Mouse (Mus musculus) heart, embryonic 14.5 days (tissue): ENCODE measurements around the gene Pde7b. TPM values are rescaled to one million over a fixed set of nuclear protein-coding genes. Genes with fewer than 3 reads are reported as not detected.

ENCODE experiments used
- ATAC-seq: fragments of 200-750 bp; cut with Nextera tagmentation; 2 replicates; pipeline ENCODE4 v1.8.0; 2017; ENCODE audit warnings: low read depth, moderate TSS enrichment; ENCODE audit not compliant: insufficient number of reproducible peaks, insufficient read depth, low FRiP score
- H3K27ac ChIP-seq, 2 experiments: fragments of 200-500 bp in 1 of 2; fragments of 300-500 bp in 1 of 2; sonication (generic) in 1 of 2; replicated peaks in 1 of 2; 2 replicates each; pipeline ENCODE4 v1.5.1; 2012 to 2014; ENCODE audit warnings: low read depth in 2 of 2, low read length in 2 of 2, control low read depth in 1 of 2, mild to moderate bottlenecking in 1 of 2, mixed read lengths in 1 of 2; ENCODE audit not compliant: control insufficient read depth in 1 of 2, insufficient read depth in 1 of 2
- H3K27me3 ChIP-seq: fragments of 300-500 bp; sonication (generic); 2 replicates; pipeline ENCODE4 v1.6.1; 2014; ENCODE audit warnings: mild to moderate bottlenecking, low read length, control low read depth; ENCODE audit not compliant: control insufficient read depth, insufficient read depth
- H3K36me3 ChIP-seq: fragments of 300-500 bp; sonication (generic); 2 replicates; pipeline ENCODE4 v1.6.1; 2014; ENCODE audit warnings: mild to moderate bottlenecking, control low read depth, low read length, mixed read lengths; ENCODE audit not compliant: control insufficient read depth, insufficient read depth
- H3K4me1 ChIP-seq, 2 experiments: fragments of 200-500 bp in 1 of 2; fragments of 300-500 bp in 1 of 2; sonication (generic) in 1 of 2; 2 replicates each; pipeline ENCODE4 v1.6.1; 2012 to 2014; ENCODE audit warnings: low read length in 2 of 2, control low read depth in 1 of 2, mixed read lengths in 1 of 2; ENCODE audit not compliant: control insufficient read depth in 2 of 2, insufficient read depth in 2 of 2
- H3K4me2 ChIP-seq: fragments of 300-500 bp; sonication (generic); 2 replicates; pipeline ENCODE4 v1.6.1; 2014; ENCODE audit warnings: mild to moderate bottlenecking, low read length
- H3K4me3 ChIP-seq, 2 experiments: fragments of 200-500 bp in 1 of 2; fragments of 300-500 bp in 1 of 2; sonication (generic) in 1 of 2; 2 replicates each; pipeline ENCODE4 v1.5.1; 2012 to 2014; ENCODE audit warnings: low read length in 2 of 2, mild to moderate bottlenecking in 2 of 2, control low read depth in 1 of 2, low read depth in 1 of 2, moderate library complexity in 1 of 2; ENCODE audit not compliant: control insufficient read depth in 1 of 2, insufficient read depth in 1 of 2
- H3K9ac ChIP-seq: fragments of 300-500 bp; sonication (generic); 2 replicates; pipeline ENCODE4 v1.6.1; 2014; ENCODE audit warnings: mild to moderate bottlenecking, low read length
- H3K9me3 ChIP-seq: fragments of 300-500 bp; sonication (generic); 2 replicates; pipeline ENCODE4 v1.6.1; 2016; ENCODE audit warnings: low read length, control low read depth; ENCODE audit not compliant: control insufficient read depth
- WGBS: fragments of 180-500 bp; shearing (Covaris S2); extraction: QIAGEN DNeasy Blood & Tissue Kit; methylation state at CpG from one replicate; pipeline ENCODE4 v1.1.7; 2014; 5-methylcytosine and 5-hydroxymethylcytosine counted together
- polyA plus RNA-seq: library from polyadenylated mRNA; unstranded; fragments of >200 nt; fragmentation: Nextera tagmentation; extraction: Ambion mirVana; gene quantifications from 2 replicates; pipeline ENCODE4 v1.2.1, GENCODE M21; 2014

Pde7b gene
- polyA plus RNA-seq, 1 experiment from 2014 or later: 12.2 TPM

GRCm38 (mm10) chr10:20474831-20475230 lies 250.0 kb downstream of the Pde7b start:
- no peak overlapping the region for H3K9ac ChIP-seq
- ATAC-seq: no peak
- WGBS: 45% methylated on average over 7 of the region's 7 CpGs

GRCm38 (mm10) chr10:20474036-20474435 lies 250.8 kb downstream of the Pde7b start:
- Histone ChIP-seq H3K9me3 (no peaks in the 10 kb centered on the region), H3K4me2 (no peak overlapping the region), H3K4me3 (no peak overlapping the region), H3K4me1 (peaks cover 3 to 4% of the 10 kb centered on the region in 2 experiments; a peak in 3 of 4 replicates), H3K36me3 (no peaks in the 10 kb centered on the region), H3K27me3 (no peaks in the 10 kb centered on the region), H3K27ac (no peak overlapping the region), H3K9ac (no peak overlapping the region)
- no peak for ATAC-seq
- WGBS: 80% methylated on average over 9 of the region's 9 CpGs

More at GRCm38 (mm10) chr10:20474831-20475230, 250.0 kb downstream of the Pde7b start:
- Histone ChIP-seq H3K9me3 (no peaks in the 10 kb centered on the region), H3K36me3 (no peaks in the 10 kb centered on the region), H3K4me2 (no peak overlapping the region), H3K27me3 (no peaks in the 10 kb centered on the region), H3K4me1 (peaks cover 3 to 4% of the 10 kb centered on the region in 2 experiments; a peak in 3 of 4 replicates), H3K4me3 (no peak overlapping the region), H3K27ac (peak overlapping the region in 1 of 2 experiments; percentile 2; a peak in 1 of 4 replicates)

GRCm38 (mm10) chr10:20473505-20473904 lies 251.4 kb downstream of the Pde7b start:
- 87% methylated on average over 5 of the region's 5 CpGs for WGBS
- Histone ChIP-seq H3K36me3 (no peaks in the 10 kb centered on the region), H3K27ac (no peak overlapping the region), H3K4me3 (no peak overlapping the region), H3K4me2 (no peak overlapping the region), H3K9ac (no peak overlapping the region), H3K9me3 (no peaks in the 10 kb centered on the region), H3K27me3 (no peaks in the 10 kb centered on the region), H3K4me1 (peaks cover 0 to under 1% of the 10 kb centered on the region in 2 experiments; a peak in 3 of 4 replicates)
- ATAC-seq: no peak

- no peak overlapping the region for H3K4me3 ChIP-seq
- no peak for ATAC-seq
- peaks cover 0 to 3% of the 10 kb centered on the region in 2 experiments; a peak in 2 of 4 replicates for H3K4me1 ChIP-seq
- H3K9me3 ChIP-seq: no peaks in the 10 kb centered on the region
- no peaks in the 10 kb centered on the region for H3K36me3 ChIP-seq
- no peak overlapping the region for H3K27ac ChIP-seq
- WGBS: 91% methylated on average over 8 of the region's 8 CpGs
- no peaks in the 10 kb centered on the region for H3K27me3 ChIP-seq
- no peak overlapping the region for H3K4me2 ChIP-seq
- H3K9ac ChIP-seq: no peak overlapping the region
These were observed 252.9 kb downstream of the Pde7b start for GRCm38 (mm10) chr10:20472007-20472406.

GRCm38 (mm10) chr10:20464631-20465030 lies 260.2 kb downstream of the Pde7b start:
- no peaks in the 10 kb centered on the region for H3K9me3 ChIP-seq
- no peak overlapping the region for H3K4me3 ChIP-seq
- H3K4me2 ChIP-seq: no peak overlapping the region
- WGBS: 80% methylated on average over 3 of the region's 3 CpGs
- H3K4me1 ChIP-seq: peaks cover 14 to 18% of the 10 kb centered on the region in 2 experiments
- no peak for ATAC-seq
- no peak overlapping the region for H3K9ac ChIP-seq
- H3K27ac ChIP-seq: no peak overlapping the region
- H3K36me3 ChIP-seq: no peaks in the 10 kb centered on the region
- no peaks in the 10 kb centered on the region for H3K27me3 ChIP-seq

GRCm38 (mm10) chr10:20463941-20464340 lies 260.9 kb downstream of the Pde7b start:
- Histone ChIP-seq H3K27me3 (no peaks in the 10 kb centered on the region), H3K4me3 (no peak overlapping the region), H3K4me1 (peaks cover 14 to 25% of the 10 kb centered on the region in 2 experiments), H3K36me3 (no peaks in the 10 kb centered on the region), H3K9me3 (no peaks in the 10 kb centered on the region), H3K27ac (no peak overlapping the region), H3K4me2 (no peak overlapping the region), H3K9ac (no peak overlapping the region)
- WGBS: 89% methylated on average over 1 of the region's 1 CpGs
- no peak for ATAC-seq

GRCm38 (mm10) chr10:20462596-20462995 lies 262.3 kb downstream of the Pde7b start:
- ATAC-seq: no peak
- Histone ChIP-seq H3K36me3 (no peaks in the 10 kb centered on the region), H3K27ac (0 out of 4 replicates have a peak overlapping the region, but pooled peaks of 1 of the 2 experiments have one; percentile 23), H3K27me3 (no peaks in the 10 kb centered on the region), H3K9ac (no peak overlapping the region), H3K4me1 (peaks cover 14 to 33% of the 10 kb centered on the region in 2 experiments), H3K4me3 (no peak overlapping the region), H3K9me3 (no peaks in the 10 kb centered on the region), H3K4me2 (no peak overlapping the region)
- WGBS: 10% methylated on average over 4 of the region's 4 CpGs
